Mouse (Mus musculus) testis, adult 2 months (tissue): Measurements from ENCODE around the gene Abhd11. TPM values are rescaled to one million over a fixed set of nuclear protein-coding genes. Genes with fewer than 3 reads are reported as not detected.
A peak's percentile ranks its signal among the peaks of the same experiment; 100 is the strongest.
"Not testable (repeated sequence)": the region's sequence is repeated elsewhere in the genome, so short reads cannot be mapped to it uniquely, and the experiment has no call there.

Experiments
- H3K27ac ChIP-seq: fragments of 200-500 bp; 2 replicates; pipeline ENCODE4 v1.5.1; 2012; ENCODE audit warnings: low read depth, low read length; ENCODE audit not compliant: control insufficient read depth, insufficient read depth
- H3K27me3 ChIP-seq: fragments of 200-500 bp; 2 replicates; pipeline ENCODE4 v1.6.1; 2012; ENCODE audit warnings: mild to moderate bottlenecking, low read length, moderate library complexity; ENCODE audit not compliant: control insufficient read depth, insufficient read depth
- H3K36me3 ChIP-seq: fragments of 200-500 bp; 2 replicates; pipeline ENCODE4 v1.6.1; 2012; ENCODE audit warnings: mild to moderate bottlenecking, low read length; ENCODE audit not compliant: control insufficient read depth, insufficient read depth
- H3K4me1 ChIP-seq: fragments of 200-500 bp; 2 replicates; pipeline ENCODE4 v1.6.1; 2012; ENCODE audit warnings: low read length; ENCODE audit not compliant: control insufficient read depth, insufficient read depth
- H3K4me3 ChIP-seq: fragments of 200-500 bp; 2 replicates; pipeline ENCODE4 v1.5.1; 2012; ENCODE audit warnings: low read depth, mild to moderate bottlenecking, low read length, moderate library complexity, mixed read lengths; ENCODE audit not compliant: control insufficient read depth
- CTCF ChIP-seq: fragments of 200-500 bp; IDR thresholded peaks from 2 replicates; pipeline ENCODE4 v1.5.1; 2012; ENCODE audit warnings: low read depth, mild to moderate bottlenecking, inconsistent platforms, low read length, moderate library complexity; ENCODE audit not compliant: control insufficient read depth, insufficient read depth, insufficient replicate concordance
- POLR2A ChIP-seq: fragments of 200-500 bp; IDR thresholded peaks from 2 replicates; pipeline ENCODE4 v1.6.1; 2012; ENCODE audit warnings: low read depth, mild to moderate bottlenecking, inconsistent platforms, low read length, moderate library complexity; ENCODE audit not compliant: control insufficient read depth
- polyA plus RNA-seq: library from polyadenylated mRNA; depleted of rRNA; stranded (reverse); fragments of >200 nt; gene quantifications from 2 replicates; pipeline ENCODE4 v1.2.3, GENCODE M21; 2012; rRNA removed

The Abhd11 gene
- polyA plus RNA-seq, 1 experiment: 102 TPM

GRCm38 (mm10) chr5:135040059-135040458, 31.1 kb downstream of the Abhd11 start:
- H3K4me3 ChIP-seq: no peak overlapping the region
- H3K27ac ChIP-seq: peak overlapping the region; percentile 61
- TF ChIP-seq POLR2A: no peak
- TF ChIP-seq CTCF: no peak
- H3K27me3 ChIP-seq: no peaks in the 10 kb centered on the region
- no peaks in the 10 kb centered on the region; the same call in 1 of the 2 replicates for H3K4me1 ChIP-seq
- H3K36me3 ChIP-seq: no peaks in the 10 kb centered on the region

- Histone ChIP-seq H3K27ac (peak overlapping the region; percentile 61), H3K4me3 (no peak overlapping the region), H3K27me3 (no peaks in the 10 kb centered on the region), H3K4me1 (no peaks in the 10 kb centered on the region; the same call in 1 of the 2 replicates), H3K36me3 (no peaks in the 10 kb centered on the region)
- TF ChIP-seq CTCF: no peak
- no peak for TF ChIP-seq POLR2A
Observed at GRCm38 (mm10) chr5:135040777-135041176, 31.8 kb downstream of the Abhd11 start.

GRCm38 (mm10) chr5:135042105-135042788, 33.3 kb downstream of the Abhd11 start:
- H3K4me3 ChIP-seq: peak overlapping the region; percentile 47
- H3K27ac ChIP-seq: 0 out of 2 replicates have a peak overlapping the region, but pooled peaks have one; percentile 1
- TF ChIP-seq CTCF: no peak
- 0 out of 2 replicates have a peak, but pooled peaks have one; percentile 44 for TF ChIP-seq POLR2A
- H3K36me3 ChIP-seq: no peaks in the 10 kb centered on the region
- H3K27me3 ChIP-seq: no peaks in the 10 kb centered on the region
- no peaks in the 10 kb centered on the region; the same call in 1 of the 2 replicates for H3K4me1 ChIP-seq

- no peaks in the 10 kb centered on the region for H3K27me3 ChIP-seq
- H3K4me3 ChIP-seq: no peak overlapping the region
- no peak overlapping the region for H3K27ac ChIP-seq
- TF ChIP-seq POLR2A (no peak), CTCF (no peak)
- no peaks in the 10 kb centered on the region for H3K36me3 ChIP-seq
- peaks cover 7% of the 10 kb centered on the region for H3K4me1 ChIP-seq
Observed at GRCm38 (mm10) chr5:135044575-135044974, 35.6 kb downstream of the Abhd11 start.

GRCm38 (mm10) chr5:135048539-135048938, 39.6 kb downstream of the Abhd11 start:
- TF ChIP-seq POLR2A: no peak
- no peak for TF ChIP-seq CTCF
- H3K4me1 ChIP-seq: peaks cover 9% of the 10 kb centered on the region

GRCm38 (mm10) chr5:135049268-135049667, 40.3 kb downstream of the Abhd11 start:
- not testable (repeated sequence) for H3K27ac ChIP-seq, H3K4me1 ChIP-seq, H3K36me3 ChIP-seq, H3K27me3 ChIP-seq, H3K4me3 ChIP-seq

More at GRCm38 (mm10) chr5:135048539-135048938, 39.6 kb downstream of the Abhd11 start:
- no peaks in the 10 kb centered on the region for H3K36me3 ChIP-seq
- no peaks in the 10 kb centered on the region for H3K27me3 ChIP-seq
- no peak overlapping the region for H3K27ac ChIP-seq
- no peak overlapping the region for H3K4me3 ChIP-seq

- Histone ChIP-seq H3K27me3 (no peaks in the 10 kb centered on the region), H3K4me3 (no peak overlapping the region), H3K36me3 (no peaks in the 10 kb centered on the region; the same call in none of the 2 replicates), H3K4me1 (peaks cover 9% of the 10 kb centered on the region), H3K27ac (no peak overlapping the region)
- no peak for TF ChIP-seq CTCF
- TF ChIP-seq POLR2A: no peak
Observed at GRCm38 (mm10) chr5:135053356-135053755, 44.4 kb downstream of the Abhd11 start.

Other genes starting within 250 kb of the Abhd11 start
- 293 and 298 TPM in 2 replicates for gene Tmem270, start 102.4 kb upstream of the Abhd11 start, polyA plus RNA-seq
- 11.2 and 12.2 TPM in 2 replicates for gene Cldn13, start 93.6 kb upstream of the Abhd11 start, polyA plus RNA-seq
- gene Mettl27, start 76.8 kb upstream of the Abhd11 start, polyA plus RNA-seq: 6.3 and 6.9 TPM in 2 replicates
- gene Cldn4, start 62.2 kb upstream of the Abhd11 start, polyA plus RNA-seq: 0.21 and 4.0 TPM in 2 replicates
- gene Cldn3, start 22.9 kb upstream of the Abhd11 start, polyA plus RNA-seq: 8.7 and 19.7 TPM in 2 replicates
- 6.8 and 7.6 TPM in 2 replicates for gene Stx1a, start 14.3 kb downstream of the Abhd11 start, polyA plus RNA-seq
- 23.4 TPM in 2 replicates for gene Dnajc30, start 55.0 kb downstream of the Abhd11 start, polyA plus RNA-seq
- gene Bud23, start 55.8 kb downstream of the Abhd11 start, polyA plus RNA-seq: 42.9 and 43.5 TPM in 2 replicates
- 0.33 and 0.71 TPM in 2 replicates for gene Vps37d, start 69.1 kb downstream of the Abhd11 start, polyA plus RNA-seq
- gene Mlxipl, start 80.7 kb downstream of the Abhd11 start, polyA plus RNA-seq: 16.7 and 19.6 TPM in 2 replicates
- gene Tbl2, start 140.5 kb downstream of the Abhd11 start, polyA plus RNA-seq: 63.4 and 65.5 TPM in 2 replicates
- 33.8 and 36.7 TPM in 2 replicates for gene Bcl7b, start 159.1 kb downstream of the Abhd11 start, polyA plus RNA-seq
- gene Baz1b, start 178.1 kb downstream of the Abhd11 start, polyA plus RNA-seq: 6.4 and 7.7 TPM in 2 replicates
- gene Fzd9, start 242.1 kb downstream of the Abhd11 start, polyA plus RNA-seq: 3.1 and 3.2 TPM in 2 replicates